Mouse (Mus musculus): ENCODE measurements around the gene Atp2a3.
A peak's percentile ranks its signal among the peaks of the same experiment; 100 is the strongest.

The Atp2a3 gene

GRCm38 (mm10) chr11:73036889-73037288 is 75.9 kb downstream of the Atp2a3 start:
- DNase-seq (ENCODE audit: low read depth) = no peak

GRCm38 (mm10) chr11:73037691-73038090 is 76.7 kb downstream of the Atp2a3 start:
- no peak for DNase-seq (ENCODE audit: low read depth)

GRCm38 (mm10) chr11:73039102-73039799 is 78.3 kb downstream of the Atp2a3 start:
- DNase-seq (ENCODE audit: low read depth) = peak; percentile 57

Measured in c-Kit-positive CD71-negative TER-119-negative erythroid progenitor cells, embryonic 14.5 days (primary cell).